Mouse (Mus musculus) right cerebral cortex, postnatal 25 days (tissue): Measurements from ENCODE around the gene Rilp.

Experiments
- DNase-seq: peaks from one replicate; pipeline ENCODE4 v3.0.0; 2022

The Rilp gene

DNA sequence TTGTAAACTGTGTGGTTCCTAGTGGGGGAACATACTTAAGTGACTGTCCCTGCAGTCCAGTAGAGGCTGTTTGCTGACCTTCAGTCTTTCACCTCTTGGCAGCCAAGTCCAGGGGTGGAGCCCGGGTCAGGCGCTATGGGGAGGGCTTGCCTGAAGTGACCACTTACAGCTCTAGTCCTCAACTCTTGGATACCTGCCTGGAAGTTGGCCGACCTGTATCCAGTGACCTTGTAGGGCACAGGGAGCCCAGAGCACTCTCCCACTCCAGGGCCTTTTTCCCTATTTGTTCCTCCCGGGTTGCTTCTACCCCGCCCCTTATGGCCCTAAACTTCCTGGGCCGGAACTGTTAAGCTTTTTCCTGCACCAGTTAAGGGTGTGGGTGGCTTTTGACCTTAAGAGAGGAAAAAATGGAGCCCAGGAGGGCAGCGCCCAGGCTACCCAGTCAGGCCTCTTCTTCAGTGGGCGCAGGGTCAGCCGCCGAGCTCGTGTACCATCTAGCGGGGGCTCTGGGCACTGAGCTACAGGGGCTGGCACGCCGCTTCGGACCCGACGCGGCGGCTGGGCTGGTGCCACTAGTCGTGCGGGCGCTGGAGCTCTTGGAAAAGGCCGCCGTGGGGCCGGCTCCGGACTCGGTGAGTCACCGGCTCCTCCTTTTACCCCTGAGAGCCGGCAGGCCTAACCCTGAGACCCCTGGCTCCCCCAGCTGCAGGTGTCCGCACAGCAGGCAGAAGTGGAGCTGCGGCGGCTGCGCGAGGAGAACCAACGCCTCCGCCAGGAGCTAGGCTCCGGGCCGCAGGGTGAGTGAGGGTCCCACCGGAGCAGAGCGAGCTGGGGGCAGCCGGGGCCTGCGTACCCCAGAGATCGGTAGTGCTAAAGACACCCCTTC, at the start of gene Rilp:
TSS of gene Rilp (plus strand) at position 354 of the 886 bp plus-strand sequence.
- no peak for DNase-seq

DNA sequence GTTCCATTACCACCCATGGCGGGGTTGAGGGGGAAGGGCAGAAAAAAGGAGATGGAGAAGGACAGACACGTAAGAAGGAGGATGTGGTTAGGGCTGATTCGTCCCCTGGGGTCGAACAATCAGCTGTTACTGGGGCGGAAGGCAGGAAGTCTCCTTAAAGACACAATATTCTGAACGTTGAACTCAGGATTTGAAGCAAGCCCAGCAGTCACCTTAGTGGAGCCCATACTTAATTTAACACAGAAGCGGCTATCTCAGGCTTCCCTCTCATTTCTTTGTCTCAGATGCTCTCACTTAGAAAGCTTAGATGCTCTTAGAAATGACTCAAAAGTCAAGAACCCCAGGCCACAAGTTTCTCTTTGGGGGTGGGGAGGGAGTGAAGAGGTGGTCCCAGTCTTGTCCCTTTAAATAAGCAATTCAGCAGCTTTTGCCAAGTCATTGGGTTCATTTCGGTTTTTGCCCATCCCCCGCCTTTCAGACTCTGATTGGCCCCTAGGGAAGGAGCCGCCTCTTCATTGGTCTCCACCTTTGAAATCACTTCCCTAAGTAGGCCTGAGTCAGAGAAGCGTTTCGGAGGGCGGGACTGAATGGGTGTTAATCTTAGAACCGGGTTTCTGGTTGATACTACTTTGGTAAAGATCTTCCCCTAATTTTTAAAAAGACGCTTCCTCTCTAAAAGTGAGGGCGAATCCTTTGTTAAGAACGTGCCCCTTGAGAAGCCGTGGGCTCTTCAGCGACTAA, 49.6 kb upstream of the Rilp start:
- peak; percentile 83 for DNase-seq

GRCm38 (mm10) chr11:75460844-75461742, 48.8 kb upstream of the Rilp start, which contains the start of gene Tlcd2:
Tlcd2 (plus strand) TSS chr11:75461715.
- peak; percentile 100 for DNase-seq

DNA sequence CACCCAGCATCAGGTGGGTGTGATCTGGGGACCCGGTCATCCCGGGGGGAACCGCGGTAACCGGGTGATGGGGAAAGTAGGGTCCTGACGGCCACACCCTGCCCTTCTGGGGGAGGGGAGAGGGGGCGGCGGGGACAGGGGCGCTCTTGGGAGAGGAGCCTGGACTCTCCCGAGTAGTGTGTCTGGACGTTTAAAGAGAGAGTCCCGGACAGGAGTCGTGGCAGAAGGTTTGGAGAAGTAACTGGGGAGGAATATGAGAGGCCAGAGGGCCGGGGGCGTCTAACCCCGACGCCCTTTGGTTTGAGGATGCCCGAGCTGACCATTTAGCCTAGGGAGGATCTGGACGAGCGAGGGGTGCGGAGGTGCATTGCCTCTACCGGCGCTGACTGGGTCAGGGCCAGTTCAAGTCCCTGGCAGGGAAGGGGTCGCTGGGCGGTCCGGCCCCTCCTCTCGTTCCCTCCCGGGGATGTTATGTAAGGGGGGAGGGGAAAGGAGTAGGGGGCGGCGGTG, 48.1 kb upstream of the Rilp start:
- DNase-seq: no peak

DNA sequence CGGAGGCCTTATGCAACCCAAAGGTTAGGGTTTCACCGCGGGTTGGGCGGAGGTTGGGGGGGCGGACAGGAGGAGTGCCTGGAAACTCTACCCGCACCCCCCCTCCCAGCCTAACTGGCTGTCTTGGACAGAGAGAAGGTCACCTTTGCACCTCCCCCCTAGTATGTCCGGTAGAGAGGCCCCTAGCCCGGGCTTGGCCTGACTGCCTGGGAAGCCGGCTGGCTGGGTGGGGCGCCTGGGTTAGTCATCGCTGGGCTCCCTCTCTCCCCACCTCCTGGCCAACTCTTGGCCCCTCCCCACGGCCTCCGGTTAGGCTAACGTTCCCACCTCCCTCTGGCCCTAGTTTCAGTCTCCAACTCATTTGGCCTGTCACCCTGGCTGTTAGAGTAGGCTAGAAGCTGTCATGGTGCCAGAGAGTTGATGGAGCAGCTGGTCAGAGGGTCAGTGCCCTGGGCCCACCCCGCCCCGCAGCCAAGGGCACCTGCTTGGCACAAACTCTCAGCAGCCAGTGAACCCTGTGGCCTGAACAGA, 47.6 kb upstream of the Rilp start:
- no peak for DNase-seq

GRCm38 (mm10) chr11:75462865-75463336, 47.0 kb upstream of the Rilp start:
- peak; percentile 48 for DNase-seq

GRCm38 (mm10) chr11:75463624-75464023, 46.3 kb upstream of the Rilp start:
- no peak for DNase-seq

GRCm38 (mm10) chr11:75464417-75464816, 45.5 kb upstream of the Rilp start:
- DNase-seq: no peak

DNA sequence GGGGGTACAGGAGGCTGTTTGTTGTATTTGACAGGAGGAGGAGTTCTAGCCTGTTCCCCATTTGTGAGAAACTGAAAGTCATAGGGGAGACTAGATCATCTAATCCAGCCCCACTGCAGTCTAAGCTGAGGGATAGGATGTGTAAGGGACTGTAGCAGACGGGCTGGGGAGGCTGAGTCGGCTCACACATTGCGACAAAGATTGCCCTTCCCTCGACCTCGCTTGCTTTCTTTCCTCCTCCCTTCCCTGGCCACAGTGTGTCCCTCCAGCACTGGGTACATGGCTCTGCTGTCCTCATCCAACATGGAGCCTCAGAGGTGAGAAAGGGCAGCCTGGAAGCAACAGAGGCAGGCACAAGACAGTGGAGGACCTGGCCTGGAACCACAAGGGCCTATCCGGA, 44.8 kb upstream of the Rilp start:
- no peak for DNase-seq

GRCm38 (mm10) chr11:75466731-75467505, 43.0 kb upstream of the Rilp start:
- DNase-seq: no peak

DNA sequence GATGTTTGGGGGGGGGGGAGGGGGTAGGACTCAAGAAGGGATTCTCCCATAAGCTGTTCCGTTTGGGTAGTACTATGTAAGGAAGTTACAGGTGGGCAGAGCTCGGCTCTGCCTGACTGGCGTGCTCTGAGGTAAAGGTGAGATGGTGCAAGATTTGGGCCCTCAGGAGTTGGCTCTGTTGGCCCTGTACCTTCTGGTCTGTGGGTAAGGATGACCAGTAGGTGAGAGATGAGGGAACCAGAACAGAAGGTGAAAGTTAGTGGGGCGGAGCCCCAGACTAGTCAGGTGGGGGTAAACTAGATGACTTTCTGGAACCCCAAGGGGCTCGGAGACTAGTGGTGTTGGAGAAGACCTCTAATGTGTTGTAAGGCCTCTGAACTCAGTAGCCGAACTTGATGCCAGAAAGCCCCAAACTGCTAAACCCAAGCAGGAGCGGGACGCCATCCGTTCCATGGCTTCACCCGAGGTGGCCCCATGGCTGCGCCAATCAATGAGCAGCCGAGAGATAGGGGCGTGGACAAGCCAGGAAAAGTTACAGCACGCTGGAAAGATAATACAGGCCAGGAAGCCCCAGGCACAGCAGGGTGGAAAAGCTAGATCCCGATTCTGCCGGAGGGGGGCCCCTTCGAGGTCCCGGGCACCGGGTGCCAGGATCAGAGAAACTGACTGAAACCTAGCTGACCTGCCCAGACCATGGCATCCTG, 42.2 kb upstream of the Rilp start:
- no peak for DNase-seq

DNA sequence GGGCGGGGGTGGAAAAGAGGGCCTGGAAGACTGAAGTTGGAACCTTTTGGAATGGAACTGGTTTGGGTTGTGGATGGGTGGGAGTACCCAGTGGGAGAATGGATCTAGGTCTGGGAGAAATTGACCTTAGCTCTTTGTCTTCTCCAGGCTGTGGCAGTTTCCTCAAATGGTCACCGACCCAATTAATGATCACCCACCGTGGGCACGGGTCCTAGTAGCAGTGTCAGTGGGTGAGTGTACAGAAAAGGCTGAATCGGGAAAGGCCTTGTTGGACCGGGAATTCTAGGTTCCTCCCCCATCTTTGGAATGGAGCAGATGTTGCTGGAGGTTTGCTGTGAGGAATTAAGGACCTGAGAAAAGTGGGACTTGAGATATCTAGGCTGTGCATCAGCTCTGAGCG, 41.5 kb upstream of the Rilp start:
- DNase-seq: no peak

DNA sequence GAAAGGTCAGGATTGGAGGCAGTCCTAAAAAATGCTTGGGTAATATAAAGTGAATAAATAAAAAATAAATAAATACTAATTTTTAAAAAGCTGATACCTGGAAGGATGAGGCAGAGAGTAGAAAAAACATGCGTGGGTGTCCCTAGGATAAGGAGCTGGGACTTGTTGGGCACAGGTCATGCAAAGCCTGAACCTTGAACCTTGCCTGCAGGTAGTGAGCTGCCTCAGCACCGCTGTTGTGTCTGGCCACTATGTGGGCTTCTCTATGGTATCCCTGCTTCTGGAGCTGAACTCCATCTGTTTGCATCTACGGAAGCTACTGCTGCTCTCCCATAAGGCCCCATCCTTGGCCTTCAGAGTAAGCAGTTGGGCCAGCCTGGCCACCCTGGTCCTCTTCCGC, 40.6 kb upstream of the Rilp start:
- no peak for DNase-seq

- no peak for DNase-seq
These were observed 39.2 kb upstream of the Rilp start for GRCm38 (mm10) chr11:75470675-75471074.

- no peak for DNase-seq
These were observed 37.3 kb upstream of the Rilp start for GRCm38 (mm10) chr11:75472469-75473081.

DNA sequence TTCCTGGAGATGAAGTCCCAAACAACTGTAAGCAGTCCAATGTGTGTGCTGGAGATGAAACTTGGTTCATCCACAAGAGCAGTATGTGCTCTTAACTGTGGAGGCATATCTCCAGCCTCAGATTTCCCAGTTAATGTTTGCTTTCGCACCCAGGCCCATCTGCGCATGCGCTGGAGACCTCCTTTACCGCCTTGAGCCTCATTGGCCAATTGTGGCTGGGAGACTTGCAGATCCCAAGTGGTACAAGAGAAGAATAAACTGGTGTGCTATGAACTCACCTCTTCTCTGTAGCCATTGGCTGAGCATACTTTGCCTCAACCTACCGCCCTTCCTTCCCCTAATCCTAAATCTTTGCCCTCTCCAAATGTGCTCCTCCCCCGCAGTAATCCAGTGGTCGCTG, 36.5 kb upstream of the Rilp start:
- DNase-seq: no peak

DNA sequence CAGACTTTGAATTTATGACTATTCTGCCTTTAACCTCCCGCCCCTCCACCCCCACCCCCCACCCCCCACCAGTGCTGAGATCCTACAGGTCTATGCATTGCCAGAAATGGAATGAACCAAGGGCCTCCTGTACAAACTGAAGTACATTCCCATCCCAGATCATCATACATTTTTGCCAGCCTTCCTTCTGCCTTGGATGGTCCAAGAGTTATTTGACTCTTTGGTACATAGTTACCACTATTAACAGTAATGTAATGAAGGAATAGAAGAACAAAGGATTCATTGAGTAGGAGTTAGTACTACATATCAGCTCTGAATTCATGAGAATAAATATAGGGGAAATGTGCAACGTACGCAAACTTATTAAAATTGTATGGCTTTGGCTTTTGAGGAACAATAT, 23.7 kb upstream of the Rilp start:
- DNase-seq: no peak

DNA sequence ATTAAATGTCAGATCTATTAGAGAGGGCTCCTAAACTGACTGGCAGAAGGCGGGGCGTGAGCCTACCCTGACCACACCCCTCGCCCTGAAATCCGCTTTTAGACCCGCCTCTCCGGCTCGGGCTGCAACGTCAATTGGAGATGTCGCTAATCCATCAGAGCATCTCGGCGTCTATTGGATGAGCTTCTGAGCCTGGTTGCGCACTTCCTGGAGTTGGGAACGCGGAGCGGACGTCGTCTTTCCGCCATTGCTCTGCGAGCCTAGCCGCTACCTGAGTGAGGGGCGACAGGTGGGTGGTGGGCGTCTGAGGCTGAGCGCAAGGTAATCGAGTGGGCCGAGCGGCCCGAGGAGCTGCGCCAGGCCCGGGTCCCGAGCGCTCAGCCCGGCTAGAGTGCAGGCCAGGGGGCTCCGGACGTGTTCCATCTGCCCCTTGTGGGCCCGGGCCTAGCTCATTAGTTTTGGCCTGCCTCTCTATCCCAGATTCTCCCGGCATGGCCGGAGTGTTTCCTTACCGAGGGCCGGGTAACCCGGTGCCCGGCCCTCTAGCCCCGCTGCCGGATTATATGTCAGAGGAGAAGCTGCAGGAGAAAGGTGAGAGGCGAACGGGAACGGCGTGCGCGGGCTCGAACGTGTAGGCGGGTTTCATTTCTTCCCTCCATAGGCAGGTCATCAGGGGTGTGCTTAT, 23.2 kb upstream of the Rilp start, which contains the start of gene Prpf8:
TSS of gene Prpf8 (plus strand) at position 216 of the 685 bp plus-strand sequence.
- DNase-seq: peak; percentile 98

GRCm38 (mm10) chr11:75487496-75487895, 22.4 kb upstream of the Rilp start:
- no peak for DNase-seq
